Mouse (Mus musculus) ES-Bruce4 (cell line): ENCODE data around the gene Tomm40l.

Source experiments
- CTCF ChIP-seq: IDR thresholded peaks from one replicate; pipeline ENCODE4 v1.8.1; 2011; ENCODE audit warnings: low read depth, low read length
- EP300 ChIP-seq: IDR thresholded peaks from 2 replicates; pipeline ENCODE4 v1.6.1; 2011; ENCODE audit warnings: low read depth, low read length; ENCODE audit not compliant: insufficient read depth
- POLR2A ChIP-seq: IDR thresholded peaks from one replicate; pipeline ENCODE4 v1.8.1; 2011; ENCODE audit warnings: low read length; ENCODE audit not compliant: insufficient read depth

GRCm38 (mm10) chr1:171189476-171190114 is 32.7 kb downstream of the Tomm40l start:
- TF ChIP-seq EP300 (no peak), CTCF (no peak), POLR2A (no peak)
